Mouse (Mus musculus): ENCODE results near the gene Cntn1.

DNA sequence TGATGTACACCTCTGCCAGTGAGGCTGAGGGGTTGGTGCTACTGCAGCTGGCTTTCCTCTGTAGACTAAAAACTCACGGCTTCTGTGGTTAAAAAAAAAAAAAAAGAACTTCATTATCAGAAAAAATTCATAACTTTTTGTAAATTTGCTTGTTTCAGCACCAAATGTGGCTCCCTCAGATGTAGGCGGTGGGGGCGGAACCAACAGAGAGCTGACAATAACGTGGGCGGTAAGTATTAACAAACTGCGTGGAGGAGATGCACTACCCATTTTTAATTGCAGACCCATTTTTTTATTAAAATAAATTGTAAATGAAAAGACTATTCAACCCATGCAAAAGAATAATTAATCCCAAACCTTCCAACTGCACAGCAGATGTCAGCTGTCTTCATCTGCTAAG lies 251.8 kb downstream of the Cntn1 start:
- TF ChIP-seq CTCF (IDR thresholded peaks at IDR 0.05; ENCODE audit: low read depth) (no peak), EP300 (optimal IDR thresholded peaks at IDR 0.05) (no peak)
